Mouse (Mus musculus) small intestine, adult 2 months (tissue): ENCODE measurements around the gene Rap1gds1.

Experiments used
- CTCF ChIP-seq: fragments of 200-500 bp; IDR thresholded peaks from 2 replicates; pipeline ENCODE4 v1.5.1; 2012; ENCODE audit warnings: low read depth, mild to moderate bottlenecking, control low read depth, inconsistent platforms, low read length, moderate library complexity, mixed read lengths; ENCODE audit not compliant: insufficient replicate concordance, insufficient read length; ENCODE audit errors: extremely low read depth
- POLR2A ChIP-seq: fragments of 200-500 bp; IDR thresholded peaks from 2 replicates; pipeline ENCODE4 v1.6.1; 2012; ENCODE audit warnings: low read depth, mild to moderate bottlenecking, control low read depth, inconsistent platforms, low read length, moderate library complexity

DNA sequence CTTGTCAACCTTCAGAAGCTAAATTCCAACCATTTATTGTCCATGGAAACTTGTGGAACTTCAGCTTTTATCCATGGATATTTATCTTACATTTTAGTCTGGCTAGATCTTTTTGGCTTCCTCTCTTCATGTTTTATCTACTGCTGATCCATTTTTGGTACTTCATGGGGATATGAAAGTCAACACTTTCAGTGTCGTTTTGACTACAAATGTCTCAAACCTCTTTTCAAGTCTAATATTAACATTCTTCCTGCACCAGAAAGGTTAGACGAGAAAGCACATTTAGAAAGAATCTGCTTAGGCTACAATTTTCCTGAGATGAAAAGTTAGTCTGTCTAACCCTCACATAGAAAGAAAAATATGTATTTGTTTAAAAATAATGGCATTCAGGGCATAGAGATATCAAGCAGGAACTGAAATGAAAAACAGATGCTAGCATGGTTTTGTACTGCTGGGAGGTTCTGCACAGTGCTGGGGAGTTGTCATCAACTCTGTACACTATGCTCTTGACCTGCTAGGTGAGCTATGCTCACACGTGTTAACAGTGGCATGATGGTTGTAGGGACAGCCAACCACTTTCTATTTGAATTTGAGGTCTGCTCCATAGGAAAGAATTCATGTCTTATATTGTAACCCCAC lies 37.5 kb upstream of the Rap1gds1 start:
- TF ChIP-seq CTCF (no peak), POLR2A (no peak)
